Comparison of ENCODE assay signal across 20 mouse cellular contexts in genomic region chr1:187556718-187557117, GRCm38 (mm10). TPM values are rescaled to one million over a fixed set of nuclear protein-coding genes. Genes with fewer than 3 reads are reported as not detected.
DNase-seq lines count a peak whose midpoint lies in the region; ATAC-seq and TF ChIP-seq lines count a peak whose summit lies in the region.
"Had no signal": no experiment of that assay in that cellular context is flagged by ENCODE, and none has a peak within 500 bp of the region (broad histone marks: within the 10 kb centered on the region; RNA-seq: fewer than 3 reads in every experiment).

No protein-coding gene starts in this region.

- H3K4me2 ChIP-seq in liver, postnatal 0 days (ENCODE audit: low read depth, low read length), result no peak overlapping the region
- H3K4me2 ChIP-seq in liver, embryonic 12.5 days, result no peak overlapping the region
- H3K4me2 ChIP-seq: embryonic facial prominence, embryonic 12.5 days; forebrain, embryonic 13.5 days; forebrain, embryonic 15.5 days had no signal

- no peak overlapping the region for H3K9ac ChIP-seq in liver, postnatal 0 days (replicated peaks)
- H3K9ac ChIP-seq in liver, embryonic 12.5 days, result no peak overlapping the region
- H3K9ac ChIP-seq: embryonic facial prominence, embryonic 12.5 days; forebrain, embryonic 13.5 days; forebrain, embryonic 15.5 days had no signal

- no peak overlapping the region for H3K27ac ChIP-seq in liver, postnatal 0 days (ENCODE audit: low read depth)
- H3K27ac ChIP-seq in liver, embryonic 12.5 days, result no peak overlapping the region
- H3K27ac ChIP-seq: embryonic facial prominence, embryonic 10.5 days; embryonic facial prominence, embryonic 12.5 days; forebrain, embryonic 13.5 days; forebrain, embryonic 15.5 days had no signal

- no peak overlapping the region for H3K4me3 ChIP-seq in liver, postnatal 0 days (ENCODE audit: low read depth, low read length)
- no peak overlapping the region for H3K4me3 ChIP-seq in liver, embryonic 12.5 days
- H3K4me3 ChIP-seq: embryonic facial prominence, embryonic 10.5 days; embryonic facial prominence, embryonic 12.5 days; forebrain, embryonic 13.5 days; forebrain, embryonic 15.5 days had no signal

- TF ChIP-seq EP300 in liver, postnatal 0 days (IDR thresholded peaks at IDR 0.05; ENCODE audit: low read depth), result no peak

- peak; percentile 58; the same call in 1 of the 2 replicates for ATAC-seq in liver, postnatal 0 days
- no peak for ATAC-seq in liver, embryonic 12.5 days
- ATAC-seq: forebrain, embryonic 13.5 days; forebrain, embryonic 15.5 days had no signal

- DNase-seq in kidney, adult 9 months, result peak; percentile 20
- no peak for DNase-seq in kidney, adult 18-20 months
- no peak for DNase-seq in liver, postnatal 0 days
- DNase-seq in gonadal fat pad, adult 2 months (ENCODE audit: low read depth), result peak; percentile 13
- no peak for DNase-seq in adrenal gland, postnatal 25 days
- DNase-seq: adrenal gland, adult 2 months; adrenal gland, postnatal 10 days; adrenal gland, postnatal 36 days; cerebellum, adult 11-12 months; cerebellum, adult 2 months; cerebellum, adult 9-10 months; cerebellum, postnatal 10 days; cerebellum, postnatal 25 days had no signal

- WGBS in liver, postnatal 0 days (ENCODE audit: insufficient replicate concordance), result 59% methylated on average over 3 of the region's 3 CpGs
- 78% methylated on average over 3 of the region's 3 CpGs for WGBS in liver, embryonic 12.5 days (ENCODE audit: insufficient replicate concordance)

- no peaks in the 10 kb centered on the region for H3K27me3 ChIP-seq in liver, postnatal 0 days (ENCODE audit: insufficient read depth, low read length)
- no peaks in the 10 kb centered on the region for H3K27me3 ChIP-seq in liver, embryonic 12.5 days (replicated peaks)
- H3K27me3 ChIP-seq: embryonic facial prominence, embryonic 12.5 days; forebrain, embryonic 13.5 days; forebrain, embryonic 15.5 days had no signal

- no peaks in the 10 kb centered on the region for H3K9me3 ChIP-seq in liver, postnatal 0 days (ENCODE audit: low read length)
- no peaks in the 10 kb centered on the region for H3K9me3 ChIP-seq in liver, embryonic 12.5 days (replicated peaks)
- H3K9me3 ChIP-seq: embryonic facial prominence, embryonic 10.5 days; embryonic facial prominence, embryonic 12.5 days; forebrain, embryonic 13.5 days; forebrain, embryonic 15.5 days had no signal

- no peaks in the 10 kb centered on the region for H3K36me3 ChIP-seq in liver, postnatal 0 days (replicated peaks; ENCODE audit: insufficient read depth, low read length)
- H3K36me3 ChIP-seq in liver, embryonic 12.5 days, result no peaks in the 10 kb centered on the region
- H3K36me3 ChIP-seq: embryonic facial prominence, embryonic 10.5 days; embryonic facial prominence, embryonic 12.5 days; forebrain, embryonic 15.5 days had no signal

- no peak for TF ChIP-seq CTCF in liver, postnatal 0 days (IDR thresholded peaks at IDR 0.05; ENCODE audit: low read depth)

- H3K4me1 ChIP-seq in liver, postnatal 0 days (ENCODE audit: insufficient read depth), result no peaks in the 10 kb centered on the region
- no peaks in the 10 kb centered on the region for H3K4me1 ChIP-seq in liver, embryonic 12.5 days
- H3K4me1 ChIP-seq: embryonic facial prominence, embryonic 12.5 days; forebrain, embryonic 13.5 days; forebrain, embryonic 15.5 days had no signal

RNA-seq across cellular contexts. Expression of gene Esrrg, which starts 51.9 kb away (rescaled TPM):
- polyA plus RNA-seq in liver, postnatal 0 days (2015; fragmentation: Nextera tagmentation; extraction: Ambion mirVana), result 0.05 and 0.11 TPM in 2 replicates
- 0.07 and 0.25 TPM in 2 replicates for polyA plus RNA-seq in liver, embryonic 12.5 days (2016; fragmentation: Nextera tagmentation; extraction: Ambion mirVana)
- 2.7 and 3.1 TPM in 2 replicates for polyA plus RNA-seq in gonadal fat pad, adult 2 months (2012; rRNA removed)
- 9.0 and 19.4 TPM in 2 replicates for total RNA-seq in adrenal gland, postnatal 25 days (2021)
- total RNA-seq: MEL had no signal
- polyA plus RNA-seq: C2C12 had no signal

Comparison
In these comparisons a context has a peak if more than half of its experiments do, and no peak if none do; other contexts are left out.
1. DNase-seq: peak in kidney, adult 9 months (single experiment) and gonadal fat pad, adult 2 months (single experiment); none in kidney, adult 18-20 months (single experiment), liver, postnatal 0 days (single experiment) and adrenal gland, postnatal 25 days (single experiment).